Mouse (Mus musculus): ENCODE data around the gene Dclre1c. TPM values are rescaled to one million over a fixed set of nuclear protein-coding genes. Genes with fewer than 3 reads are reported as not detected.

The Dclre1c gene
- polyA plus RNA-seq (2012; rRNA removed) = 13.7 and 15.2 TPM in 2 replicates

DNA sequence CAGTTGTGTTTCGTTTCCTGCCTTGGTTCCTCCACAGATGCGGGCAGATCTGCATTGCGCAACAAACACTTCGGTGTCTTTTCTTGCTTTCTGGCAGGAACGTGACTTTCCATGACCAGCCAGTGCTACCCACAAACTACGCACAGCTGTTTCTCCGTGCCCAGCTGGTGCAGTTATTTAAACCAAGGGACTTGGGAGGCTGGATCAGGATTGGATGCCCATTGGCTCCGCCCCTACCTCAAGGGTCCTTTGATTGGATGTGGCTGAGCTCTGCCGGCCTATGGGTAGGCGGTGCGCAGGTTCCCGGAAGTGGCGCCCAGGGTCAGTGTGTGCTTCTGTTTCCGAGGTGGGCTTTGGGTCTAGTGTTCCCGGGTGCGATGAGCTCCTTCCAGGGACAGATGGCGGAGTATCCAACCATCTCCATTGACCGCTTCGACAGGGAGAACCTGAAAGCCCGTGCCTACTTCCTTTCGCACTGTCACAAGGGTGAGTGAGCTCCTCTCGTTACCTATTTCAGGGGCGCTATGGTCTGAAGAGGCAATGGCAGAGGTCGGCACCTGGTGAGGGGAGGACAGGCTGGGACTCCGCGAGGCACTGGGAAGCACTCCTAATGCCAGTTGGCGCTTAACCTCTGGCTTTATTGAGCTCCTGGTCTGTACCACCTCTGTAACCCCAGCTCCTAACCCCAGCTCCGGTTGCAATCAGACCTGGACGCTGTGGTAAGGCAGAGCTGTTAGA is at the start of gene Dclre1c:
TSS of gene Dclre1c (plus strand) at position 291 of the 738 bp plus-strand sequence.

GRCm38 (mm10) chr2:3397110-3397509 is 26.8 kb upstream of the Dclre1c start, which contains the start of gene Olah:
Gene Olah (minus strand): TSS chr2:3397210.

GRCm38 (mm10) chr2:3422548-3422947 is 1.4 kb upstream of the Dclre1c start, which contains the start of gene Meig1:
Gene Meig1 (minus strand): TSS chr2:3422648.

DNA sequence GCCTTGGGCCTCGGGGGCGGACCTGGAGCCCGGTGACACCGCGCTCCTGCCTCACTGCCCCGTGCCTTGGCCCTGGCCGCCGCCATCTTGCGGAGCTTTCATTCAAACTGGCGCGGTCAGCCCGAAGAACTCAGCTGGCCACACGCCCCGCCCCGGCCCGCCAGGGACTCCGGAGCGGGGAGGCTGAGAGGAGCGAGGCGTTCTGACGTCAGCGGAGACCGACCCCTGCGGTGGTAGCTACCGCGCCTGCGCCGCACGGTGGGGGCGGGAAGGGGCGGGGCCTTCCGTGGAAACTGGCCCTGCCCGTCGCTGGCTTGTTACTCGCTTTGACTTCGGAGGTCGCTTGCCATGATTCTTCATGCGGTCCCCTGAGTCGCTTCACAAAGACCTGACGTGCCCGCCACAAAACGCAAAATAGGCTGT is 50.9 kb downstream of the Dclre1c start, which contains the start of gene Suv39h2:
TSS of gene Suv39h2 (minus strand) at position 171 of the 423 bp plus-strand sequence.

GRCm38 (mm10) chr2:3512552-3513454 is 88.9 kb downstream of the Dclre1c start, which contains the start of the genes Gm45902, Hspa14 and Cdnf:
Gene Gm45902 (minus strand): TSS chr2:3512790.
Gene Hspa14 (minus strand): TSS chr2:3512814.
Gene Cdnf (plus strand): TSS chr2:3513030.

Other genes with a start within 250 kb of the Dclre1c start
- 31.2 and 34.4 TPM in 2 replicates for gene Nmt2, start 139.9 kb upstream of the Dclre1c start, polyA plus RNA-seq (2012; rRNA removed)
- 12.8 and 14.3 TPM in 2 replicates for gene Rpp38, start 91.5 kb upstream of the Dclre1c start, polyA plus RNA-seq (2012; rRNA removed)
- 1.3 and 1.4 TPM in 2 replicates for gene Acbd7, start 88.0 kb upstream of the Dclre1c start, polyA plus RNA-seq (2012; rRNA removed)
- gene Olah, start 26.9 kb upstream of the Dclre1c start, polyA plus RNA-seq (2012; rRNA removed) = 0.05 TPM in 1 of 2 replicates, not detected in the other
- 1.4 and 1.6 TPM in 2 replicates for gene Meig1, start 1.5 kb upstream of the Dclre1c start, polyA plus RNA-seq (2012; rRNA removed)
- gene Suv39h2, start 50.9 kb downstream of the Dclre1c start, polyA plus RNA-seq (2012; rRNA removed) = 9.2 and 12.3 TPM in 2 replicates
- gene Gm45902, start 88.7 kb downstream of the Dclre1c start, polyA plus RNA-seq (2012; rRNA removed) = 6.8 and 7.7 TPM in 2 replicates
- 73.5 and 79.9 TPM in 2 replicates for gene Hspa14, start 88.7 kb downstream of the Dclre1c start, polyA plus RNA-seq (2012; rRNA removed)
- gene Cdnf, start 88.9 kb downstream of the Dclre1c start, polyA plus RNA-seq (2012; rRNA removed) = 0.32 and 0.44 TPM in 2 replicates
- 30.2 and 38.9 TPM in 2 replicates for gene Fam107b, start 146.4 kb downstream of the Dclre1c start, polyA plus RNA-seq (2012; rRNA removed)